Mouse (Mus musculus): ENCODE data around the gene Etfbkmt. TPM values are rescaled to one million over a fixed set of nuclear protein-coding genes. Genes with fewer than 3 reads are reported as not detected.
"Not testable (repeated sequence)": the region's sequence is repeated elsewhere in the genome, so short reads cannot be mapped to it uniquely, and the experiment has no call there.

Etfbkmt gene
- polyA plus RNA-seq, 1 experiment from 2014 or later = 17.3 TPM

GRCm38 (mm10) chr6:149167672-149168071, 28.0 kb downstream of the Etfbkmt start:
- ATAC-seq (ENCODE audit: low read depth) = no peak
- 82% methylated on average over 1 of the region's 1 CpGs for WGBS
- Histone ChIP-seq H3K4me3 (ENCODE audit: low read length) (no peak overlapping the region), H3K27ac (ENCODE audit: low read length) (no peak overlapping the region), H3K9me3 (ENCODE audit: control insufficient read depth, low read length) (peaks cover 7% of the 10 kb centered on the region), H3K4me1 (replicated peaks; ENCODE audit: control insufficient read depth, insufficient read depth, low read length) (no peaks in the 10 kb centered on the region), H3K36me3 (ENCODE audit: control insufficient read depth, insufficient read depth, low read length) (peaks cover 21% of the 10 kb centered on the region), H3K9ac (ENCODE audit: low read length) (no peak overlapping the region), H3K4me2 (ENCODE audit: low read depth, low read length) (no peak overlapping the region), H3K27me3 (ENCODE audit: control insufficient read depth, insufficient read depth, low read depth, low read length) (no peaks in the 10 kb centered on the region)

- no peaks in the 10 kb centered on the region for H3K4me1 ChIP-seq (replicated peaks; ENCODE audit: control insufficient read depth, insufficient read depth, low read length)
- ATAC-seq (ENCODE audit: low read depth) = no peak
Measured at GRCm38 (mm10) chr6:149168436-149168835, 28.8 kb downstream of the Etfbkmt start.

GRCm38 (mm10) chr6:149169965-149170364, 30.3 kb downstream of the Etfbkmt start:
- H3K4me3 ChIP-seq (ENCODE audit: low read length); H3K27ac ChIP-seq (ENCODE audit: low read length); ATAC-seq (ENCODE audit: low read depth); H3K27me3 ChIP-seq (ENCODE audit: control insufficient read depth, insufficient read depth, low read depth, low read length); H3K4me2 ChIP-seq (ENCODE audit: low read depth, low read length); H3K9me3 ChIP-seq (ENCODE audit: control insufficient read depth, low read length); H3K4me1 ChIP-seq (replicated peaks; ENCODE audit: control insufficient read depth, insufficient read depth, low read length); H3K9ac ChIP-seq (ENCODE audit: low read length): not testable (repeated sequence)
- H3K36me3 ChIP-seq (ENCODE audit: control insufficient read depth, insufficient read depth, low read length) = peaks cover 21% of the 10 kb centered on the region
- 77% methylated on average over 4 of the region's 4 CpGs for WGBS

More at GRCm38 (mm10) chr6:149168436-149168835, 28.8 kb downstream of the Etfbkmt start:
- WGBS = 84% methylated on average over 2 of the region's 2 CpGs
- no peak overlapping the region for H3K4me2 ChIP-seq (ENCODE audit: low read depth, low read length)
- no peak overlapping the region for H3K9ac ChIP-seq (ENCODE audit: low read length)
- peaks cover 7% of the 10 kb centered on the region for H3K9me3 ChIP-seq (ENCODE audit: control insufficient read depth, low read length)
- H3K4me3 ChIP-seq (ENCODE audit: low read length) = no peak overlapping the region
- peaks cover 21% of the 10 kb centered on the region for H3K36me3 ChIP-seq (ENCODE audit: control insufficient read depth, insufficient read depth, low read length)
- no peaks in the 10 kb centered on the region for H3K27me3 ChIP-seq (ENCODE audit: control insufficient read depth, insufficient read depth, low read depth, low read length)
- no peak overlapping the region for H3K27ac ChIP-seq (ENCODE audit: low read length)

- Histone ChIP-seq H3K36me3 (ENCODE audit: control insufficient read depth, insufficient read depth, low read length) (peaks cover 17% of the 10 kb centered on the region), H3K4me3 (ENCODE audit: low read length) (no peak overlapping the region), H3K4me2 (ENCODE audit: low read depth, low read length) (no peak overlapping the region), H3K9me3 (ENCODE audit: control insufficient read depth, low read length) (no peaks in the 10 kb centered on the region), H3K27me3 (ENCODE audit: control insufficient read depth, insufficient read depth, low read depth, low read length) (no peaks in the 10 kb centered on the region), H3K9ac (ENCODE audit: low read length) (no peak overlapping the region), H3K4me1 (replicated peaks; ENCODE audit: control insufficient read depth, insufficient read depth, low read length) (no peaks in the 10 kb centered on the region), H3K27ac (ENCODE audit: low read length) (no peak overlapping the region)
- peak; percentile 34; the same call in 1 of the 2 replicates for ATAC-seq (ENCODE audit: low read depth)
- 35% methylated on average over 4 of the region's 4 CpGs for WGBS
Measured at GRCm38 (mm10) chr6:149173831-149174625, 34.4 kb downstream of the Etfbkmt start.

GRCm38 (mm10) chr6:149174932-149175570, 35.4 kb downstream of the Etfbkmt start:
- Histone ChIP-seq H3K27me3 (ENCODE audit: control insufficient read depth, insufficient read depth, low read depth, low read length) (no peaks in the 10 kb centered on the region), H3K9ac (ENCODE audit: low read length) (no peak overlapping the region), H3K9me3 (ENCODE audit: control insufficient read depth, low read length) (no peaks in the 10 kb centered on the region), H3K4me1 (replicated peaks; ENCODE audit: control insufficient read depth, insufficient read depth, low read length) (no peaks in the 10 kb centered on the region), H3K36me3 (ENCODE audit: control insufficient read depth, insufficient read depth, low read length) (peaks cover 23% of the 10 kb centered on the region), H3K4me2 (ENCODE audit: low read depth, low read length) (no peak overlapping the region), H3K27ac (ENCODE audit: low read length) (no peak overlapping the region), H3K4me3 (ENCODE audit: low read length) (no peak overlapping the region)
- peak; percentile 66 for ATAC-seq (ENCODE audit: low read depth)
- WGBS = 72% methylated on average over 3 of the region's 3 CpGs

GRCm38 (mm10) chr6:149179064-149179463, 39.4 kb downstream of the Etfbkmt start:
- Histone ChIP-seq H3K27ac (ENCODE audit: low read length) (no peak overlapping the region), H3K4me1 (replicated peaks; ENCODE audit: control insufficient read depth, insufficient read depth, low read length) (no peaks in the 10 kb centered on the region), H3K9me3 (ENCODE audit: control insufficient read depth, low read length) (no peaks in the 10 kb centered on the region; the same call in 1 of the 2 replicates), H3K4me2 (ENCODE audit: low read depth, low read length) (no peak overlapping the region), H3K36me3 (ENCODE audit: control insufficient read depth, insufficient read depth, low read length) (peaks cover 40% of the 10 kb centered on the region), H3K9ac (ENCODE audit: low read length) (no peak overlapping the region), H3K27me3 (ENCODE audit: control insufficient read depth, insufficient read depth, low read depth, low read length) (no peaks in the 10 kb centered on the region), H3K4me3 (ENCODE audit: low read length) (no peak overlapping the region)
- no peak for ATAC-seq (ENCODE audit: low read depth)

- 97% methylated on average over 1 of the region's 1 CpGs for WGBS
- ATAC-seq (ENCODE audit: low read depth) = no peak
Measured at GRCm38 (mm10) chr6:149184007-149184406, 44.4 kb downstream of the Etfbkmt start.

GRCm38 (mm10) chr6:149187371-149187770, 47.7 kb downstream of the Etfbkmt start:
- H3K9ac ChIP-seq (ENCODE audit: low read length) = peak overlapping the region; percentile 27; the same call in 1 of the 2 replicates

More at GRCm38 (mm10) chr6:149184007-149184406, 44.4 kb downstream of the Etfbkmt start:
- no peak overlapping the region for H3K4me3 ChIP-seq (ENCODE audit: low read length)
- peaks cover 25% of the 10 kb centered on the region for H3K36me3 ChIP-seq (ENCODE audit: control insufficient read depth, insufficient read depth, low read length)
- H3K27ac ChIP-seq (ENCODE audit: low read length) = no peak overlapping the region
- H3K9ac ChIP-seq (ENCODE audit: low read length) = no peak overlapping the region
- no peaks in the 10 kb centered on the region for H3K27me3 ChIP-seq (ENCODE audit: control insufficient read depth, insufficient read depth, low read depth, low read length)
- H3K9me3 ChIP-seq (ENCODE audit: control insufficient read depth, low read length) = no peaks in the 10 kb centered on the region; the same call in 1 of the 2 replicates
- peaks cover 10% of the 10 kb centered on the region for H3K4me1 ChIP-seq (replicated peaks; ENCODE audit: control insufficient read depth, insufficient read depth, low read length)
- H3K4me2 ChIP-seq (ENCODE audit: low read depth, low read length) = no peak overlapping the region

More at GRCm38 (mm10) chr6:149187371-149187770, 47.7 kb downstream of the Etfbkmt start:
- Histone ChIP-seq H3K9me3 (ENCODE audit: control insufficient read depth, low read length) (no peaks in the 10 kb centered on the region; the same call in 1 of the 2 replicates), H3K4me3 (ENCODE audit: low read length) (peak overlapping the region; percentile 94), H3K27ac (ENCODE audit: low read length) (no peak overlapping the region), H3K27me3 (ENCODE audit: control insufficient read depth, insufficient read depth, low read depth, low read length) (no peaks in the 10 kb centered on the region), H3K4me1 (replicated peaks; ENCODE audit: control insufficient read depth, insufficient read depth, low read length) (peaks cover 10% of the 10 kb centered on the region), H3K4me2 (ENCODE audit: low read depth, low read length) (peak overlapping the region; percentile 70), H3K36me3 (ENCODE audit: control insufficient read depth, insufficient read depth, low read length) (peaks cover 13% of the 10 kb centered on the region)
- WGBS = 63% methylated on average over 1 of the region's 1 CpGs
- no peak for ATAC-seq (ENCODE audit: low read depth)

All from lung, embryonic 16.5 days (tissue).